Mouse (Mus musculus) lung, adult 2 months (tissue): ENCODE data around the gene C1qtnf2.
A peak's percentile ranks its signal among the peaks of the same experiment; 100 is the strongest.

ENCODE experiments used
- CTCF ChIP-seq: fragments of 200-500 bp; IDR thresholded peaks from 2 replicates; pipeline ENCODE4 v1.5.1; 2011; ENCODE audit warnings: mild to moderate bottlenecking, low read length, control low read depth; ENCODE audit not compliant: insufficient read depth
- POLR2A ChIP-seq: fragments of 200-500 bp; IDR thresholded peaks from 2 replicates; pipeline ENCODE4 v1.6.1; 2011; ENCODE audit warnings: low read depth, mild to moderate bottlenecking, control low read depth, low read length, borderline replicate concordance; ENCODE audit errors: extremely low read depth

- TF ChIP-seq CTCF (peak; percentile 91), POLR2A (no peak)
These were observed 18.6 kb downstream of the C1qtnf2 start for GRCm38 (mm10) chr11:43492663-43493062.
